Mouse (Mus musculus) midbrain, embryonic 15.5 days (tissue): ENCODE measurements around the gene Gpr19. TPM values are rescaled to one million over a fixed set of nuclear protein-coding genes. Genes with fewer than 3 reads are reported as not detected.
A peak's percentile ranks its signal among the peaks of the same experiment; 100 is the strongest.

Experiments
- ATAC-seq: fragments of 200-750 bp; cut with Nextera tagmentation; replicated peaks from 2 replicates; pipeline ENCODE4 v1.8.0; 2017; ENCODE audit warnings: moderate TSS enrichment
- H3K27ac ChIP-seq: fragments of 300-500 bp; sonication (generic); 2 replicates; pipeline ENCODE4 v1.5.1; 2015; ENCODE audit warnings: mild to moderate bottlenecking, inconsistent platforms
- H3K27me3 ChIP-seq: fragments of 300-500 bp; sonication (generic); replicated peaks from 2 replicates; pipeline ENCODE4 v1.6.1; 2015; ENCODE audit warnings: inconsistent platforms
- H3K36me3 ChIP-seq: fragments of 300-500 bp; sonication (generic); replicated peaks from 2 replicates; pipeline ENCODE4 v1.6.1; 2015; ENCODE audit warnings: inconsistent platforms
- H3K4me1 ChIP-seq: fragments of 300-500 bp; sonication (generic); 2 replicates; pipeline ENCODE4 v1.6.1; 2015; ENCODE audit warnings: inconsistent platforms
- H3K4me2 ChIP-seq: fragments of 300-500 bp; sonication (generic); 2 replicates; pipeline ENCODE4 v1.6.1; 2015; ENCODE audit warnings: inconsistent platforms, mild to moderate bottlenecking, moderate library complexity
- H3K4me3 ChIP-seq: fragments of 300-500 bp; sonication (generic); 2 replicates; pipeline ENCODE4 v1.5.1; 2015; ENCODE audit warnings: mild to moderate bottlenecking, inconsistent platforms
- H3K9ac ChIP-seq: fragments of 300-500 bp; sonication (generic); 2 replicates; pipeline ENCODE4 v1.6.1; 2015; ENCODE audit warnings: mild to moderate bottlenecking, inconsistent platforms
- H3K9me3 ChIP-seq: fragments of 300-500 bp; sonication (generic); 2 replicates; pipeline ENCODE4 v1.6.1; 2016; ENCODE audit warnings: inconsistent platforms
- WGBS: fragments of 180-500 bp; shearing (Covaris S2); methylation state at CpG from one replicate; pipeline ENCODE4 v1.1.7; 2015; ENCODE audit warnings: mixed read lengths; 5-methylcytosine and 5-hydroxymethylcytosine counted together
- polyA plus RNA-seq: library from polyadenylated mRNA; unstranded; fragments of >200 nt; fragmentation: Nextera tagmentation; extraction: Ambion mirVana; gene quantifications from 2 replicates; pipeline ENCODE4 v1.2.1, GENCODE M21; 2015

Gpr19 gene
- polyA plus RNA-seq, 1 experiment from 2014 or later, result 44.0 TPM

DNA sequence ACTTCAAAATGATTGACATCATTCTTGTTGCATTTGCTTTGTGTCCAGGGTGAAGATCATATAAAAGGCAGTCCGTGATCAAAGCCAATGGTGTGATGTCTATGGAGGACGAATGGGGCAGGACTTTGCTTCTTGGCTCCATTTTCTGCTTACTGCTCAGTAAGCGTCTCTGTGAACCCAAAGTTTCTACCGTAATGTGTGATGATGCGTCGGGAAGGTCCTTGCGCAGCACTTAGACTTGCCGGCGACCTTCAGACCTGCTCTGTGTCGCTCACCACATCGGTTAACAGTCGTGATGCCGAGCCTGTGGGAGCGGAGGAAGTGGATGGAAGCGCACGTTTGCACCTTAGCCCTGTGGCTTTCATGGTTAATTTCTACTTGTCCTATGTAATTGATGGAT lies 42.5 kb downstream of the Gpr19 start:
- Histone ChIP-seq H3K9me3 (no peaks in the 10 kb centered on the region), H3K4me2 (no peak overlapping the region), H3K36me3 (no peaks in the 10 kb centered on the region), H3K9ac (no peak overlapping the region), H3K27me3 (no peaks in the 10 kb centered on the region), H3K27ac (no peak overlapping the region), H3K4me3 (no peak overlapping the region), H3K4me1 (no peaks in the 10 kb centered on the region)
- WGBS, result 90% methylated on average over 16 of the region's 16 CpGs
- no peak for ATAC-seq

DNA sequence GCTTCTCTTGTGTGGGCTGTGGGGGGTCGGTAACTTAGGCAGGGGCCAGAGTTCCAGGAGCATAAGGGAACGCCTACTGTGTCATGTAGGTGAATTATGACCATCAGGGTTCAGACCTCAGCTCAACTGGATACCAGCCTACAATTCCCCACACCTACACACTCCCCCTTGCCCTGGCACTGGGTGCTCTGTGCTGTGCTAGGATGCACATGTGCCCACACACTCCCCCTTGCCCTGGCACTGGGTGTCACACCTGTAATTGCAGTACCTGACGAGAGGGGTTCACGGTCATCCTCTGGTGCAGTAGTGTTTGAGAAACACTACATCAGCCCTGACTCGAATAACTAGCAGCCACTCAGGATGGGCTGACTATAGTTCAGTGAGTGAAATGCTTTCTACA lies 43.6 kb downstream of the Gpr19 start:
- WGBS, result 78% methylated on average over 5 of the region's 5 CpGs
- no peaks in the 10 kb centered on the region for H3K27me3 ChIP-seq

DNA sequence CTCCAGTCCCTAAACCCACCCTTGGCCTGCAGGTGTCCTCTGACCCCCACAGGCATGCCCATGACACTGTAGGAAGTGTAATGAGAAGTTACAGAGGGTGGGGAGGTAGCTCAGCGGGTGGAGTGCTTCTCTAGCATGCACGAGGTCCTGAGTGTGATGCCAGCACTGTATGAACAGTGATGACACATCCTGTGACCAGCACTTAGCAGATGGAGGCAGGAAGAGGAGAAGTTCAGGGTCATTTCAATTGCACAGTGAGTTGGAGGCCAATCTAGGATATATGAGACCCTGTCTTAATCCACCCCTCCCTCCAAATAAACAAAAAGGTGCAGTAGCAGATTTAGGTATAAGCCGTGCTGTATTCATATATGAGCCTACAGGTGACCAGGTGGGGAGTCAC lies 48.4 kb downstream of the Gpr19 start:
- 0 out of 2 replicates have a peak, but pooled peaks cover 2% of the 10 kb centered on the region for H3K36me3 ChIP-seq
- H3K9me3 ChIP-seq, result no peaks in the 10 kb centered on the region
- no peaks in the 10 kb centered on the region for H3K27me3 ChIP-seq
- H3K27ac ChIP-seq, result no peak overlapping the region
- no peaks in the 10 kb centered on the region for H3K4me1 ChIP-seq
- H3K4me3 ChIP-seq, result no peak overlapping the region
- no peak for ATAC-seq
- WGBS, result 86% methylated on average over 3 of the region's 3 CpGs
- H3K4me2 ChIP-seq, result no peak overlapping the region
- no peak overlapping the region for H3K9ac ChIP-seq

More for the DNA sequence above, 43.6 kb downstream of the Gpr19 start:
- ATAC-seq, result peak; percentile 77
- Histone ChIP-seq H3K9ac (no peak overlapping the region), H3K27ac (no peak overlapping the region), H3K4me2 (no peak overlapping the region), H3K36me3 (0 out of 2 replicates have a peak, but pooled peaks cover 2% of the 10 kb centered on the region), H3K4me3 (no peak overlapping the region), H3K4me1 (no peaks in the 10 kb centered on the region), H3K9me3 (no peaks in the 10 kb centered on the region)

DNA sequence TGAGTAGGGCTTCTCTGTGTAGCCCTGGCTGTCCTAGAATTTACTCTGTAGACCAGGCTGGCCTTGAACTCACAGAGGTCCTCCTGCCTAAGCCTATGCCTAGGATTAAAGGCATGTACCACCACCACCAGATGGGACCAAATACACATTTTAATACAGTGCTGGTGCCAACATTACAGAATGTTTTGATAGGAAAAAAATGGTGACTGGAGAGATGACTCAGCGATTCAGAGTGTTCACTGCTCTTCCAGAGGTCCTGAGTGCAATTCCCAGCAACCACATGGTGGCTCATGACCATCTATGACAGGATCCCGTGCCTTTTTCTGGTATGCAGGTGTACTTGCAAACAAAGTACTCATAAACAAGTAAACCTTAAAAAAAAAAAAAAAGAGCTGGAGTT lies 48.9 kb downstream of the Gpr19 start:
- Histone ChIP-seq H3K4me1 (no peaks in the 10 kb centered on the region), H3K9me3 (no peaks in the 10 kb centered on the region), H3K36me3 (0 out of 2 replicates have a peak, but pooled peaks cover 2% of the 10 kb centered on the region), H3K27ac (no peak overlapping the region), H3K9ac (no peak overlapping the region), H3K4me3 (no peak overlapping the region), H3K27me3 (no peaks in the 10 kb centered on the region), H3K4me2 (no peak overlapping the region)
- no peak for ATAC-seq
- WGBS, result 84% methylated on average over 2 of the region's 2 CpGs

DNA sequence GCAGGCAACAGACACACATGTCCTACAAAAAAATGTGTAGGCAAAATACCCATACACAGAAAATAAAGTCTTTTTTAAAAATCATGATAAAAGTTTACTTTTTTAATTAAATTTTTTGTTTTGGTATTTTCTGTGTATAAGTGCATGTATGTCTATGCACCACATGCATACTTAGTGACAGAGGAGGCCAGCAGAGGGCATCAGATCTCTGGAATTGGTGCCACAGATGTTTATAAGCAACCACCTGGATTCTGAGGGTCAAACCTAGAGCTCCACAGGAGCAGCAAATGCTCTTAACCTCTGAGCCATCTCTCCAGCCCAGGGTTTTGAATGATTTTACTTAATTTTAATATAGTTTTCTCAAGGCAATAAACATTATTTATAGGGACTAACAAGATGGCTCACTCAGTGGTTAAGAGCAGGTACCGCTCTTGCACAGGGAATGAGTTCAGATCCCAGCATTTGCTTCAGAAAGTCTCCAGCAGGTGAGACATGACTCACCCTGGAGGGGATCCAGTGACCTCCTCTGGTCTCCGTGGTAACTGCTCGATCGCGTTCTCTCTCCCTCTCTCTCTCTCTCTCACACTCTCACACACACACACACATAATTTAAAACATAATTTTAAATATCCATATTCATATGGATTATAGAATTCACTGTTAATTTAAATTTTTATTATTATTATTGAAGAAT lies 50.0 kb downstream of the Gpr19 start:
- ATAC-seq, result no peak
- WGBS, result 74% methylated on average over 5 of the region's 5 CpGs

DNA sequence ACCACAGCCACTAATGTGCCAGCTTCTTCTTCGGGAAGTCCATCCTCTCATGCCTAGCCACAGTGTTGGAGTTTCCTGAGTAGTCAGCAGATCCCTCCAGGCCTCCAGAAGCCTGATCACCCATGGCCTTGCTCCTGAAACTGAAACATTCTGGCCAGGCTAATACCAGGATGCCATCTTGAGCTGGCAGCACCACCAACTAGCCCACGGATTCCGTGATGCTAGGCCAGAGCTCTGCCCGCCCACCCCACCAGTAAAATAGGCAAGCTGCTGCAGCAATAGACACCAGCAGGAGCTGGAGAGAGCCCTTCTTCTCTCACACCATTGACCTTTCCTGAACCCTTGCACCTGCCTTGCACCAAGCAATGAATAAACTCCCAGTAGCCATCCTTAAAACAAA lies 50.8 kb downstream of the Gpr19 start:
- no peak overlapping the region for H3K27ac ChIP-seq
- H3K4me1 ChIP-seq, result no peaks in the 10 kb centered on the region
- H3K4me3 ChIP-seq, result no peak overlapping the region
- no peak for ATAC-seq
- H3K9me3 ChIP-seq, result no peaks in the 10 kb centered on the region
- H3K4me2 ChIP-seq, result no peak overlapping the region
- 97% methylated on average over 4 of the region's 4 CpGs for WGBS
- H3K9ac ChIP-seq, result no peak overlapping the region
- 0 out of 2 replicates have a peak, but pooled peaks cover 2% of the 10 kb centered on the region for H3K36me3 ChIP-seq
- no peaks in the 10 kb centered on the region for H3K27me3 ChIP-seq

More for the DNA sequence above, 50.0 kb downstream of the Gpr19 start:
- Histone ChIP-seq H3K4me1 (no peaks in the 10 kb centered on the region), H3K27me3 (no peaks in the 10 kb centered on the region), H3K4me3 (no peak overlapping the region), H3K9ac (no peak overlapping the region), H3K4me2 (no peak overlapping the region), H3K27ac (no peak overlapping the region), H3K36me3 (0 out of 2 replicates have a peak, but pooled peaks cover 2% of the 10 kb centered on the region), H3K9me3 (no peaks in the 10 kb centered on the region)

DNA sequence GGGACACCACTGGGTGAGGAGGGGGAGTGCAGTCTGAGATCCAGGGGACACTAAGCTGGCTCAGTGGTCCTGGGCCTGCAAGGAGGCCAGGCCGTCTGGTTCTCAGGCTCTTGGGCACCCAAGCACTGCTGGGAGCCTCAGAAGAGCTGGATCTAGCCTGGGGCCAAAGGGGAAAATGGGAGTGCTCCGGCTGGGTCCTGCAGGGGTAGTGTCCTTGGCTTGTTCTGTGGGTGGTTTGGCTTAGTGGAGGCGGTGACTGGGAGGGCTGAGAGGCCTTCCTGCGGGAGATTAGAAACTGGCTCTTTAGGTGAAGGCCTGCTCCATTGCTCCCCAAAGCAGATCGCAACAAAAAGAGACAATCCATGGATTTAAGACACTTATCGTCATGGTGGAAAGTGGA lies 52.1 kb downstream of the Gpr19 start:
- no peak overlapping the region for H3K27ac ChIP-seq
- no peak overlapping the region for H3K4me3 ChIP-seq
- H3K36me3 ChIP-seq, result 0 out of 2 replicates have a peak, but pooled peaks cover 2% of the 10 kb centered on the region
- no peaks in the 10 kb centered on the region for H3K4me1 ChIP-seq
- H3K9me3 ChIP-seq, result no peaks in the 10 kb centered on the region
- no peak overlapping the region for H3K4me2 ChIP-seq
- H3K27me3 ChIP-seq, result no peaks in the 10 kb centered on the region
- ATAC-seq, result no peak
- H3K9ac ChIP-seq, result no peak overlapping the region
- WGBS, result 72% methylated on average over 6 of the region's 6 CpGs

DNA sequence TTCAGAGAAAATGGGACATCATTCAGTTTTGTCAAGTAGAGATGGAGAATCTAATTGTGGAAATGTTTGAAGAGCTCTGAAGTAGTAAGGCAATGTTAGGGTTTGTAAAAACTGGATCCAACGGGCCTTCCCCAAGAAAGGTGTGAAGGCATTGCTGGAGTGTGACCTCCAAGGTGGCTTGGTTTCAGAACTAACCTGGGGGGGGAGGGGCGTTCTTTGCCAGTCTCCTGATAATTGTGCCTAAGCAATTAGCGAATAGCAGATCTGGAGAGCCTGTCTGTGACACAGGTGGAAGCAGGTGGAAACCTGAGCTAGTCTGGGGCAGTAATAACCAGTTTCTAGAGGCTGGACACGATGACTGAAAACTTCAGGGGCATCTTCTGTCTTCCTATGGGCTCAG lies 52.7 kb downstream of the Gpr19 start:
- Histone ChIP-seq H3K36me3 (0 out of 2 replicates have a peak, but pooled peaks cover 2% of the 10 kb centered on the region), H3K9me3 (no peaks in the 10 kb centered on the region), H3K4me3 (no peak overlapping the region), H3K27ac (no peak overlapping the region), H3K27me3 (no peaks in the 10 kb centered on the region), H3K4me2 (no peak overlapping the region), H3K4me1 (no peaks in the 10 kb centered on the region), H3K9ac (no peak overlapping the region)
- 90% methylated on average over 4 of the region's 4 CpGs for WGBS
- no peak for ATAC-seq

DNA sequence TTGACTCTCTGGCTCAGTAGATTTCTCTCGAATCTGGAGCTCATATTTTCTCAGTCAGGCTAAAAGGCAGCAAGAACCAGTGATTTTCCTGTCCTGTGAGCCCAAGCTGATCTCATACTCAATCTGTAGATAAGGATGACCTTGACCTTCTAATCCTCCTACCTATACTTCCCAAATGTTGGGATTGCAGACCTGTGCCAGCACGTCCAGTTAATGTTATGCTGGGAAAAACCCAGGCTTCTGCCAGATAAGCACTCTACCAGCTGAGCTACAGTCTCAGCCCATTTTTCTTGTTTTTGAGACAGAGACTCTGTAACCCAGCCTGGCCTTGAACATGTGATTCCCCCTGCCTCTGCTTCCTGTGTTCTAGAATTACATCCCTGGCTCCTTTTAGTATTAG lies 58.0 kb downstream of the Gpr19 start:
- Histone ChIP-seq H3K4me3 (no peak overlapping the region), H3K9me3 (no peaks in the 10 kb centered on the region)
- WGBS, result 72% methylated on average over 2 of the region's 2 CpGs

DNA sequence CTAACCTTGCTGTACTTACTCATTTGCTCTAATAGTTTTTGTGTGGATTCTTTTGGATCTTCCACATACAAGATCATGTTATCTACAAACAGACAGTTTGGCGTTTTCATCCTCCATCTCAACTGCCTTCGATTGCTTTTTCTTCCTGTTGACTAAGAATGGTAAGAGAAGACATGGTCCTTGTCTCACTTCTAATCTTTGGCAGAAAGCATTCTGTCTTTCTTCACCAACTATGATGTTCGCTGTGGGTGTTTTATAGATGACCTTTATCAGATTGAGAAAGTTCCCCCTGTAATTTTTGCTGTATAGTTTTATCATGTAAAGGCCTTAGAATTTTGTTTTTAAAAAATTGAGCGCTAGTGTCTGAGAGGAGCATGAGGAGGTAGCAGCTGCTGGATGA lies 60.3 kb downstream of the Gpr19 start:
- no peak overlapping the region for H3K4me2 ChIP-seq
- no peaks in the 10 kb centered on the region for H3K36me3 ChIP-seq
- no peak for ATAC-seq
- no peaks in the 10 kb centered on the region for H3K27me3 ChIP-seq
- WGBS, result 94% methylated on average over 4 of the region's 4 CpGs
- no peaks in the 10 kb centered on the region for H3K9me3 ChIP-seq
- no peaks in the 10 kb centered on the region for H3K4me1 ChIP-seq
- H3K27ac ChIP-seq, result no peak overlapping the region
- H3K9ac ChIP-seq, result no peak overlapping the region
- H3K4me3 ChIP-seq, result no peak overlapping the region

More for the DNA sequence above, 58.0 kb downstream of the Gpr19 start:
- H3K27me3 ChIP-seq, result no peaks in the 10 kb centered on the region
- no peaks in the 10 kb centered on the region for H3K36me3 ChIP-seq
- H3K9ac ChIP-seq, result no peak overlapping the region
- H3K4me1 ChIP-seq, result no peaks in the 10 kb centered on the region
- no peak overlapping the region for H3K4me2 ChIP-seq
- no peak for ATAC-seq
- H3K27ac ChIP-seq, result no peak overlapping the region

DNA sequence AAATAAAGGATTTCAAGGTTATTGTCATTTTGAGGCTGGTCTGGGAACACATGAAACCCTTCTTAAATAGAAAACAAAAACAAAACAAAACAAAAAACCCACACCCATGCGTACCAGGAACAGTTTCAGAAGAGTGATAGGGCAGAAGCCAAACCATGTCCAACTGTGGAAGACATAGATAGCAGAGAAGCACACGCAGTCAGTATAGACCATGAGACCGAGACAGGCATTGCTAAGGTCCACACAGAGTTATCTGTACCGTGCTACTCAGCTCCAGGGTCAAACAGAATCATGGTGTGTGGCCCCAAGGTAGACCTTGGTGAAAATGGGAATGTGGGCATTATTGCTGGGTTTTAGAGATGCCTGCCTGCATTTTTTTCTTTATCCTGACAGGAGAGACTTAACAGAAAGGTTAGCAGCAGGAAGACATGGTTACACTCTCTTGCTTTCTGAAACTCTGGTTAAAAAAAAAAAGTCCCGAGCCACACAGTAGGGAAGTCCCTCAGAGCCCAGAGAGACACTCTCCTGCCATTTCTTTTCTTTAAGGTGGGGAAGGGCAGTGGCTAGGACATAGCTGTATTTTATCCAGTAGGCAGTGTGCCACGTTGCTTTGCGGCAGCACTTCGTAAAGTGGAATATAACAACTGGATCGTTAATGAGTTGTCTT lies 63.7 kb downstream of the Gpr19 start:
- H3K36me3 ChIP-seq, result no peaks in the 10 kb centered on the region
- ATAC-seq, result no peak
- no peak overlapping the region for H3K9ac ChIP-seq
- no peak overlapping the region for H3K27ac ChIP-seq
- no peak overlapping the region for H3K4me2 ChIP-seq
- 80% methylated on average over 9 of the region's 9 CpGs for WGBS
- H3K4me3 ChIP-seq, result no peak overlapping the region
- H3K4me1 ChIP-seq, result peaks cover 6% of the 10 kb centered on the region
- no peaks in the 10 kb centered on the region for H3K27me3 ChIP-seq
- no peaks in the 10 kb centered on the region for H3K9me3 ChIP-seq

DNA sequence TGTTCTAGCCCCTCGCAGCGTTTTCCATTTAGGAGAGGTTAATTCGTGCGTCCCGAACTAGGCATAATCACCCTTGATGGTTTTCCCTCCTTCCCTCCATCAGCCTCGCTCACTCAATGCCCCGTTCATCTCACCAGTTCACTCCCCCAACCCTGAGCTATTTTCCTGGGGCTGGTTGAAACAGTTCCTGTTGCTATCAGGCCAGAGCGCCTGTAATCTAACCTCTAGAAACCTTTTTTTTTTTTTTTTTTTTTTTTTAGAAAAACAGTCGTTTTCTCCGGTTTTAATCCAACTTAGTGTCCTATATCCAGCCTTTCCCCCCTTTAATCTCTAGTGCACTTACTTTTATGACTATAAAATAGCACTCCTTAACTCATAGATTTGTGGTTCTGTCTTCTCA lies 67.6 kb downstream of the Gpr19 start:
- H3K9ac ChIP-seq, result peak overlapping the region; percentile 68
- H3K27me3 ChIP-seq, result no peaks in the 10 kb centered on the region
- H3K4me2 ChIP-seq, result peak overlapping the region; percentile 86
- H3K4me3 ChIP-seq, result peak overlapping the region; percentile 83
- no peaks in the 10 kb centered on the region for H3K36me3 ChIP-seq
- H3K27ac ChIP-seq, result 0 out of 2 replicates have a peak overlapping the region, but pooled peaks have one; percentile 90
- no peak; the same call in 1 of the 2 replicates for ATAC-seq
- WGBS, result 3% methylated on average over 10 of the region's 10 CpGs
- no peaks in the 10 kb centered on the region for H3K9me3 ChIP-seq
- H3K4me1 ChIP-seq, result peaks cover 16% of the 10 kb centered on the region
